Mouse (Mus musculus): ENCODE measurements around the gene Rpl21. TPM values are rescaled to one million over a fixed set of nuclear protein-coding genes. Genes with fewer than 3 reads are reported as not detected.

Gene Rpl21
- total RNA-seq (2023): 100 to 1,000 TPM; 208 to 210 TPM

DNA sequence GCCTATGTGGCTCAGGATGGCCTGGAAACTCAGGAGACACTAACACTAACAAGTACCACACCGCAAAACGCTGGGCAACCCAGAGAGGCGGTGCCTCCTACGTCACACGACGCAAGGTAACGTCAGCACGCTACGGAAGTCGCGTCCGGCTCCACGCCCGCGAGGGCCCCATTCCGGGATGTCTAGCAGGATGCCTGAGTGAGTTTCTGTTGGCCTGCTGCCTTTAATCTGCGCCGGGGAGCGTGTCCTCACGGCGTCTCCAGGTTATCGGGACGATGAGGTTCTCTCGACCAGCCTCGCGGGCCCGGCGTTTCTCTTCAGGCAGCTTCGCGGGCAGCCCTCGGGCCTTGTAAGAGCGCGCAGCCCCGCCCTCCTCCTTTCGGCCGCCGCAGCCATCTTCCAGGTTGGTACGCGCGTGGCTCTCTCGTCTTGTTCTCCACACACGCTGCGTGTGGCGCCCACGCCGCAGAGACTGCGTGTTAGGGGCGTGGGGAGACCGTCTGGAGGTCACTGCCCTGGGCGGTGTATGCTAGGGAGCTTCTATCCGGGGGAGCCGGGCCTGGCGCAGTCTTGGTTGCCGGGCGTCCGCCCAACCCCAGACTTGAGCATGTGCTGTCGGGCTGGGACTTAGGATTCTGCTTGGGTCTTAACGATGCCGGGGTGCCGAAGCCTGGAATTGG, at the start of gene Rpl21:
TSS of gene Rpl21 (plus strand) at position 122 of the 680 bp plus-strand sequence.

DNA sequence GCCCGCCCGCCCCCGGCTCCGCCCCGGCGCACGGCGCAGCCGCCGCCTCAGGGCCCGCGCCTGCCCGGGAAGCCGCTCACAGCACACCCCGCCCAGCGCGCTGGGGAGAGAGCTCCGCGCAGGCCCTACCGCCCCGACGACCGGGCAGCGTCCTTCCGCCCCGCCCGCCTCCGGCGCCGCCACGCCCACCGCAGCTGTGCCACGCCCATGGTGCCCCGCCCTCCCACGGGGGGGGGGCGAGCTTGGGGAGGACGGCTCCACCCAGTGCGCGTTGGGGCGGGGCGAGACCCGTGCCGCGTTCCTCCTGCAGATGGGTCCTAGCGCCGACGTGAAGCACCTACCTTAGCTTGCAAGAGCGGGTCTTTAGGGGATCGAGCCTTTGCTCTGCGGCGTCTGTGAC, 37.8 kb upstream of the Rpl21 start, which contains the start of gene Usp12:
TSS of gene Usp12 (minus strand) at position 154 of the 400 bp plus-strand sequence.

DNA sequence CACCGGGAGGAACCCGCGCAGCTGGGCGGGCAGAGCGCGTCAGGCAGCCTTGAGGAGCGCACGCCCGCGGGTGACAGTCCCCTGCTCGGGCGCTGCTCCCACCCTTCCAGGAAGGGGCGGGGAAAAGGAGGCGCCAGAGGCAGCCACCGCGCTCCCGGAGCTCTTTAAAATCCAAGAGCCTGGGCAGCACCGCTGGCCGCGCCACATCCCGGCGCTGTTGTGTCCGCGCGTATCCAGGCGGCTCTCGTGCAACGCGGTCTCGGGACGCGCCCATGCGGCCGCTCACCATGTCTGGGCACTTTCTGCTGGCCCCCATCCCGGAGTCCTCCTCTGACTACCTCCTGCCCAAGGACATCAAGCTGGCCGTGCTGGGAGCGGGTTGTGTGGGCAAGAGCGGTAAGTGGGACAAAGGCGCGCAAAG, 12.3 kb downstream of the Rpl21 start, which contains the start of gene Rasl11a:
TSS of gene Rasl11a (plus strand) at position 127 of the 421 bp plus-strand sequence.

Other genes with a start within 250 kb of the Rpl21 start
- gene Gpr12, start 247.7 kb upstream of the Rpl21 start, total RNA-seq (2023): not detected
- 10 to 100 TPM; 23.4 to 26.5 TPM for gene Usp12, start 37.9 kb upstream of the Rpl21 start, total RNA-seq (2023)
- not detected for gene Rasl11a, start 12.2 kb downstream of the Rpl21 start, total RNA-seq (2023)
- gene Gtf3a, start 115.8 kb downstream of the Rpl21 start, total RNA-seq (2023): 10 to 100 TPM; 15.9 to 20.7 TPM
- gene Mtif3, start 130.9 kb downstream of the Rpl21 start, total RNA-seq (2023): 1 to 10 TPM; 8.0 to 9.6 TPM
- 1 to 10 TPM; 4.1 to 6.1 TPM for gene Lnx2, start 243.7 kb downstream of the Rpl21 start, total RNA-seq (2023)
- gene Polr1d, start 244.2 kb downstream of the Rpl21 start, total RNA-seq (2023): 10 to 100 TPM; 56.8 to 66.6 TPM